Mouse (Mus musculus): ENCODE data around the gene Ube2h. TPM values are rescaled to one million over a fixed set of nuclear protein-coding genes. Genes with fewer than 3 reads are reported as not detected.
A peak's percentile ranks its signal among the peaks of the same experiment; 100 is the strongest.

Gene Ube2h
- polyA plus RNA-seq (2012; rRNA removed), result 35.4 and 43.8 TPM in 2 replicates

GRCm38 (mm10) chr6:30304399-30304917 is at the start of gene Ube2h:
Gene Ube2h, minus strand, starts transcription at chr6:30304539.
- H3K27me3 ChIP-seq (ENCODE audit: control insufficient read depth, insufficient read depth, low read length), result no peaks in the 10 kb centered on the region
- H3K27ac ChIP-seq (ENCODE audit: control insufficient read depth, insufficient read depth, low read depth, low read length), result peak within 1 kb of the TSS; percentile 92
- H3K36me3 ChIP-seq (ENCODE audit: control insufficient read depth, insufficient read depth, low read length), result no peaks in the 10 kb centered on the region
- peak; percentile 97 for TF ChIP-seq POLR2A (IDR thresholded peaks at IDR 0.05; ENCODE audit: control insufficient read depth, low read depth, low read length)
- TF ChIP-seq CTCF (IDR thresholded peaks at IDR 0.05; ENCODE audit: control insufficient read depth, insufficient read depth, insufficient replicate concordance, low read depth, low read length), result no peak
- peaks cover 8% of the 10 kb centered on the region for H3K4me1 ChIP-seq (ENCODE audit: control insufficient read depth, insufficient read depth, low read length)
- H3K4me3 ChIP-seq (ENCODE audit: control insufficient read depth, low read depth, low read length), result peak within 1 kb of the TSS; percentile 95

GRCm38 (mm10) chr6:30353661-30354060 is 49.3 kb upstream of the Ube2h start:
- peaks cover 12% of the 10 kb centered on the region for H3K4me1 ChIP-seq (ENCODE audit: control insufficient read depth, insufficient read depth, low read length)
- no peak overlapping the region for H3K27ac ChIP-seq (ENCODE audit: control insufficient read depth, insufficient read depth, low read depth, low read length)
- TF ChIP-seq CTCF (IDR thresholded peaks at IDR 0.05; ENCODE audit: control insufficient read depth, insufficient read depth, insufficient replicate concordance, low read depth, low read length) (no peak), POLR2A (IDR thresholded peaks at IDR 0.05; ENCODE audit: control insufficient read depth, low read depth, low read length) (no peak)

GRCm38 (mm10) chr6:30352762-30353161 is 48.4 kb upstream of the Ube2h start:
- Histone ChIP-seq H3K4me1 (ENCODE audit: control insufficient read depth, insufficient read depth, low read length) (peaks cover 15% of the 10 kb centered on the region), H3K4me3 (ENCODE audit: control insufficient read depth, low read depth, low read length) (no peak overlapping the region), H3K27ac (ENCODE audit: control insufficient read depth, insufficient read depth, low read depth, low read length) (no peak overlapping the region), H3K36me3 (ENCODE audit: control insufficient read depth, insufficient read depth, low read length) (no peaks in the 10 kb centered on the region), H3K27me3 (ENCODE audit: control insufficient read depth, insufficient read depth, low read length) (no peaks in the 10 kb centered on the region)
- TF ChIP-seq CTCF (IDR thresholded peaks at IDR 0.05; ENCODE audit: control insufficient read depth, insufficient read depth, insufficient replicate concordance, low read depth, low read length) (no peak), POLR2A (IDR thresholded peaks at IDR 0.05; ENCODE audit: control insufficient read depth, low read depth, low read length) (no peak)

More at GRCm38 (mm10) chr6:30353661-30354060, 49.3 kb upstream of the Ube2h start:
- Histone ChIP-seq H3K36me3 (ENCODE audit: control insufficient read depth, insufficient read depth, low read length) (no peaks in the 10 kb centered on the region), H3K4me3 (ENCODE audit: control insufficient read depth, low read depth, low read length) (no peak overlapping the region), H3K27me3 (ENCODE audit: control insufficient read depth, insufficient read depth, low read length) (no peaks in the 10 kb centered on the region)

- Histone ChIP-seq H3K4me3 (ENCODE audit: control insufficient read depth, low read depth, low read length) (peak overlapping the region; percentile 74), H3K36me3 (ENCODE audit: control insufficient read depth, insufficient read depth, low read length) (no peaks in the 10 kb centered on the region), H3K4me1 (ENCODE audit: control insufficient read depth, insufficient read depth, low read length) (peaks cover 8% of the 10 kb centered on the region), H3K27ac (ENCODE audit: control insufficient read depth, insufficient read depth, low read depth, low read length) (0 out of 2 replicates have a peak overlapping the region, but pooled peaks have one; percentile 0), H3K27me3 (ENCODE audit: control insufficient read depth, insufficient read depth, low read length) (no peaks in the 10 kb centered on the region)
- TF ChIP-seq CTCF (IDR thresholded peaks at IDR 0.05; ENCODE audit: control insufficient read depth, insufficient read depth, insufficient replicate concordance, low read depth, low read length) (no peak), POLR2A (IDR thresholded peaks at IDR 0.05; ENCODE audit: control insufficient read depth, low read depth, low read length) (no peak)
These were observed 47.0 kb upstream of the Ube2h start for GRCm38 (mm10) chr6:30351290-30351689.

DNA sequence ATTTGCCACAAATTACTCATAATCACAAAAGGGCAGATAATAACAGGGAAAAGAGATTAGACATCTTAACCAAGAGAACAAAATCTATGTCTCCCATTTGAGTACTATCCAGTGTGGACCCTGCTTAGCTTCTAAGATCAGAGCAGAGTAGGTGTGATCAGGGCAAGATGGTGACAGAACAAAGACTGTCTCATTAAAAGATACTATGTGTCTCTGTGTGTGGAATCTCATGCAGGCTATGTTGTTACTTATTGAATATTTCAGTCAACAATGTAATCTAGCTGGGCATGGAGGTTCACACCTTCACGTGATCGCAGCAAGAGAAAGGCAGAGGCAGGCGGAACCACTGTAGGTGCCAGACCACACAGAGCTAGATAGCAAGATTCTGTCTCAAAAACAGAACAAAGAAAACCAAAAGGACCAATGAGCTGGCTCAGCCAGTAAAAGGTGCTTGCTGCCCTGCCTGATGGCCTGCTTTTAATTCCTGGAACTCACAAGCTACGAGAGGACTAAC is 43.0 kb upstream of the Ube2h start:
- H3K4me3 ChIP-seq (ENCODE audit: control insufficient read depth, low read depth, low read length), result no peak overlapping the region
- peaks cover 7% of the 10 kb centered on the region for H3K4me1 ChIP-seq (ENCODE audit: control insufficient read depth, insufficient read depth, low read length)
- H3K27ac ChIP-seq (ENCODE audit: control insufficient read depth, insufficient read depth, low read depth, low read length), result no peak overlapping the region
- no peaks in the 10 kb centered on the region for H3K27me3 ChIP-seq (ENCODE audit: control insufficient read depth, insufficient read depth, low read length)
- TF ChIP-seq CTCF (IDR thresholded peaks at IDR 0.05; ENCODE audit: control insufficient read depth, insufficient read depth, insufficient replicate concordance, low read depth, low read length) (no peak), POLR2A (IDR thresholded peaks at IDR 0.05; ENCODE audit: control insufficient read depth, low read depth, low read length) (no peak)
- H3K36me3 ChIP-seq (ENCODE audit: control insufficient read depth, insufficient read depth, low read length), result no peaks in the 10 kb centered on the region

- TF ChIP-seq POLR2A (IDR thresholded peaks at IDR 0.05; ENCODE audit: control insufficient read depth, low read depth, low read length), result no peak
- no peak for TF ChIP-seq CTCF (IDR thresholded peaks at IDR 0.05; ENCODE audit: control insufficient read depth, insufficient read depth, insufficient replicate concordance, low read depth, low read length)
- peaks cover 4% of the 10 kb centered on the region; the same call in 1 of the 2 replicates for H3K4me1 ChIP-seq (ENCODE audit: control insufficient read depth, insufficient read depth, low read length)
- H3K36me3 ChIP-seq (ENCODE audit: control insufficient read depth, insufficient read depth, low read length), result no peaks in the 10 kb centered on the region
- no peaks in the 10 kb centered on the region for H3K27me3 ChIP-seq (ENCODE audit: control insufficient read depth, insufficient read depth, low read length)
- H3K27ac ChIP-seq (ENCODE audit: control insufficient read depth, insufficient read depth, low read depth, low read length), result no peak overlapping the region
- no peak overlapping the region for H3K4me3 ChIP-seq (ENCODE audit: control insufficient read depth, low read depth, low read length)
These were observed 42.4 kb upstream of the Ube2h start for GRCm38 (mm10) chr6:30346737-30347136.

GRCm38 (mm10) chr6:30344032-30344431 is 39.7 kb upstream of the Ube2h start:
- no peaks in the 10 kb centered on the region for H3K27me3 ChIP-seq (ENCODE audit: control insufficient read depth, insufficient read depth, low read length)
- H3K4me3 ChIP-seq (ENCODE audit: control insufficient read depth, low read depth, low read length), result no peak overlapping the region
- 0 out of 2 replicates have a peak, but pooled peaks cover 2% of the 10 kb centered on the region for H3K4me1 ChIP-seq (ENCODE audit: control insufficient read depth, insufficient read depth, low read length)
- no peak overlapping the region for H3K27ac ChIP-seq (ENCODE audit: control insufficient read depth, insufficient read depth, low read depth, low read length)
- H3K36me3 ChIP-seq (ENCODE audit: control insufficient read depth, insufficient read depth, low read length), result no peaks in the 10 kb centered on the region
- TF ChIP-seq POLR2A (IDR thresholded peaks at IDR 0.05; ENCODE audit: control insufficient read depth, low read depth, low read length), result no peak
- TF ChIP-seq CTCF (IDR thresholded peaks at IDR 0.05; ENCODE audit: control insufficient read depth, insufficient read depth, insufficient replicate concordance, low read depth, low read length), result no peak
